Mouse (Mus musculus): ENCODE measurements around the gene 2200002D01Rik.

- no peak for TF ChIP-seq CTCF (IDR thresholded peaks at IDR 0.05; ENCODE audit: low read depth)
- no peak for TF ChIP-seq EP300 (IDR thresholded peaks at IDR 0.05; ENCODE audit: low read depth)
These were observed 9.1 kb upstream of the 2200002D01Rik start for GRCm38 (mm10) chr7:29257368-29257767.
